Mouse (Mus musculus): ENCODE measurements around the gene Oas1e. TPM values are rescaled to one million over a fixed set of nuclear protein-coding genes. Genes with fewer than 3 reads are reported as not detected.

The Oas1e gene
- total and polyA plus RNA-seq, 3 experiments = not detected

GRCm38 (mm10) chr5:120833335-120834280, 38.3 kb upstream of the Oas1e start:
- no peak for TF ChIP-seq BHLHE40 (IDR thresholded peaks at IDR 0.05; ENCODE audit: borderline replicate concordance, low read depth, low read length)
- TF ChIP-seq MEF2A (IDR thresholded peaks at IDR 0.05; ENCODE audit: extremely low read depth, insufficient replicate concordance, low read depth, low read length, poor library complexity, severe bottlenecking) = no peak
- TF ChIP-seq CTCF (IDR thresholded peaks at IDR 0.05 in 2 of 3, conservative IDR thresholded peaks at IDR 0.05 in 1 of 3; ENCODE audit: control insufficient read depth in 1 of 3, insufficient read depth in 1 of 3, low read depth in 2 of 3, low read length in 3 of 3, poor library complexity in 1 of 3, severe bottlenecking in 1 of 3) = no peak
- no peak for TF ChIP-seq MAX (IDR thresholded peaks at IDR 0.05; ENCODE audit: low read length)
- no peak for TF ChIP-seq GATA1 (IDR thresholded peaks at IDR 0.05; ENCODE audit: low read depth, low read length)
- no peak for TF ChIP-seq POLR2AphosphoS2 (IDR thresholded peaks at IDR 0.05; ENCODE audit: low read length)
- no peak for TF ChIP-seq MAFK (IDR thresholded peaks at IDR 0.05; ENCODE audit: borderline replicate concordance, low read depth, low read length)
- no peak for TF ChIP-seq EP300 (IDR thresholded peaks at IDR 0.05; ENCODE audit: low read depth in 1 of 2, low read length in 2 of 2)
- no peak for TF ChIP-seq E2F4 (IDR thresholded peaks at IDR 0.05; ENCODE audit: borderline replicate concordance, low read depth, low read length)
- no peak for TF ChIP-seq RCOR1 (IDR thresholded peaks at IDR 0.05; ENCODE audit: low read depth, low read length)
- Histone ChIP-seq H3K4me1 (ENCODE audit: control insufficient read depth in 1 of 2, insufficient read depth in 2 of 2, low read length in 2 of 2) (no peaks in the 10 kb centered on the region), H3K27me3 (ENCODE audit: control insufficient read depth in 1 of 2, insufficient read depth in 2 of 2, low read length in 2 of 2) (peaks cover 3 to 10% of the 10 kb centered on the region in 2 experiments), H3K9me3 (replicated peaks; ENCODE audit: insufficient read depth, low read length) (no peaks in the 10 kb centered on the region), H3K4me3 (ENCODE audit: control insufficient read depth in 1 of 2, insufficient read depth in 1 of 2, low read depth in 2 of 2, low read length in 2 of 2) (no peak overlapping the region), H3K27ac (ENCODE audit: control insufficient read depth, low read depth, low read length) (no peak overlapping the region), H3K36me3 (ENCODE audit: control insufficient read depth in 1 of 2, insufficient read depth in 2 of 2, low read length in 2 of 2) (no peaks in the 10 kb centered on the region), H3K9ac (ENCODE audit: control insufficient read depth, low read depth, low read length, poor library complexity, severe bottlenecking) (no peak overlapping the region), H3K79me2 (ENCODE audit: control insufficient read depth, insufficient read depth, low read length, poor library complexity) (no peaks in the 10 kb centered on the region)
- no peak for DNase-seq (ENCODE audit: low read depth, low spot score)

DNA sequence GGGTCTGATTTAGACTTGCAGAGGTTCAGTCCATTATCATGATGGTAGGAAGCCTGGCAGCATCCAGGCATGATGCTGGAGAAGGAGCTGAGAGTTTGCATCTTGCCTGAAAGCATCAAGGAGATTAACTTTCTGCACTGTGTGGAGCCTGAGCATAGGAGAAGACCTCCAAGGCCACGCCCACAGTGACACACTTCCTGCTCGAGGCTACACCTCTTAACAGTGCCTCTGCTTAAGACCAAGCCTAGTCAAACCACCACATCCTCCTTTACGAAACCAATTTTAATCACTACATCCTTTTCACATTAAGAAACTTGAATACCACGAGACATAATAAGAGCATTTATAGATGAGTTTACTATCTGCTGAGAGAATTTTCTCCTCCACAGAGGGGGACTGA, 35.7 kb upstream of the Oas1e start:
- H3K27me3 ChIP-seq (ENCODE audit: control insufficient read depth in 1 of 2, insufficient read depth in 2 of 2, low read length in 2 of 2) = peaks cover 3 to 10% of the 10 kb centered on the region in 2 experiments
- H3K9me3 ChIP-seq (replicated peaks; ENCODE audit: insufficient read depth, low read length) = no peaks in the 10 kb centered on the region
- H3K4me1 ChIP-seq (ENCODE audit: control insufficient read depth in 1 of 2, insufficient read depth in 2 of 2, low read length in 2 of 2) = no peaks in the 10 kb centered on the region
- no peaks in the 10 kb centered on the region for H3K36me3 ChIP-seq (ENCODE audit: control insufficient read depth in 1 of 2, insufficient read depth in 2 of 2, low read length in 2 of 2)
- no peak overlapping the region for H3K4me3 ChIP-seq (ENCODE audit: control insufficient read depth in 1 of 2, insufficient read depth in 1 of 2, low read depth in 2 of 2, low read length in 2 of 2)
- peak; percentile 10 for DNase-seq (ENCODE audit: low read depth, low spot score)
- H3K27ac ChIP-seq (ENCODE audit: control insufficient read depth, low read depth, low read length) = no peak overlapping the region
- TF ChIP-seq TBP (IDR thresholded peaks at IDR 0.05; ENCODE audit: low read depth, low read length) (no peak), CTCF (IDR thresholded peaks at IDR 0.05 in 2 of 3, conservative IDR thresholded peaks at IDR 0.05 in 1 of 3; ENCODE audit: control insufficient read depth in 1 of 3, insufficient read depth in 1 of 3, low read depth in 2 of 3, low read length in 3 of 3, poor library complexity in 1 of 3, severe bottlenecking in 1 of 3) (no peak), HCFC1 (IDR thresholded peaks at IDR 0.05; ENCODE audit: low read depth, low read length) (no peak), MAZ (IDR thresholded peaks at IDR 0.05; ENCODE audit: low read depth, low read length) (no peak), NRF1 (IDR thresholded peaks at IDR 0.05; ENCODE audit: insufficient read depth, low read depth, low read length, poor library complexity, severe bottlenecking) (no peak), MYB (IDR thresholded peaks at IDR 0.05; ENCODE audit: low read depth, low read length) (no peak), NELFE (IDR thresholded peaks at IDR 0.05; ENCODE audit: low read depth, low read length) (no peak), POLR2AphosphoS5 (IDR thresholded peaks at IDR 0.05; ENCODE audit: borderline replicate concordance, low read depth, low read length) (no peak), USF2 (IDR thresholded peaks at IDR 0.05; ENCODE audit: borderline replicate concordance in 1 of 2, insufficient read depth in 1 of 2, low read depth in 1 of 2, low read length in 2 of 2) (no peak), ZC3H11A (IDR thresholded peaks at IDR 0.05; ENCODE audit: low read depth, low read length) (no peak), TCF12 (IDR thresholded peaks at IDR 0.05; ENCODE audit: low read depth, low read length) (no peak), ELF1 (IDR thresholded peaks at IDR 0.05; ENCODE audit: low read depth, low read length) (no peak), CHD2 (IDR thresholded peaks at IDR 0.05; ENCODE audit: low read length) (no peak), GABPA (IDR thresholded peaks at IDR 0.05; ENCODE audit: low read depth, low read length) (no peak), JUND (IDR thresholded peaks at IDR 0.05; ENCODE audit: low read depth, low read length) (no peak), POLR2A (IDR thresholded peaks at IDR 0.05; ENCODE audit: control insufficient read depth in 1 of 2, insufficient read depth in 1 of 2, low read depth in 1 of 2, low read length in 2 of 2, poor library complexity in 1 of 2) (no peak), EP300 (IDR thresholded peaks at IDR 0.05; ENCODE audit: low read depth in 1 of 2, low read length in 2 of 2) (no peak), ETS1 (IDR thresholded peaks at IDR 0.05; ENCODE audit: low read depth, low read length) (no peak)
- H3K9ac ChIP-seq (ENCODE audit: control insufficient read depth, low read depth, low read length, poor library complexity, severe bottlenecking) = no peak overlapping the region
- H3K79me2 ChIP-seq (ENCODE audit: control insufficient read depth, insufficient read depth, low read length, poor library complexity) = no peaks in the 10 kb centered on the region
